Mouse (Mus musculus) heart, adult 2 months (tissue): ENCODE measurements around the gene Gm17455.

Experiments
- CTCF ChIP-seq: fragments of 200-600 bp; IDR thresholded peaks from 2 replicates; pipeline ENCODE4 v1.8.1; 2022; ENCODE audit warnings: antibody characterized with exemption, mild to moderate bottlenecking, moderate library complexity
- POLR2A ChIP-seq: fragments of 200-500 bp; IDR thresholded peaks from 2 replicates; pipeline ENCODE4 v1.6.1; 2011; ENCODE audit warnings: mild to moderate bottlenecking, low read depth, low read length, control low read depth; ENCODE audit not compliant: insufficient read depth

DNA sequence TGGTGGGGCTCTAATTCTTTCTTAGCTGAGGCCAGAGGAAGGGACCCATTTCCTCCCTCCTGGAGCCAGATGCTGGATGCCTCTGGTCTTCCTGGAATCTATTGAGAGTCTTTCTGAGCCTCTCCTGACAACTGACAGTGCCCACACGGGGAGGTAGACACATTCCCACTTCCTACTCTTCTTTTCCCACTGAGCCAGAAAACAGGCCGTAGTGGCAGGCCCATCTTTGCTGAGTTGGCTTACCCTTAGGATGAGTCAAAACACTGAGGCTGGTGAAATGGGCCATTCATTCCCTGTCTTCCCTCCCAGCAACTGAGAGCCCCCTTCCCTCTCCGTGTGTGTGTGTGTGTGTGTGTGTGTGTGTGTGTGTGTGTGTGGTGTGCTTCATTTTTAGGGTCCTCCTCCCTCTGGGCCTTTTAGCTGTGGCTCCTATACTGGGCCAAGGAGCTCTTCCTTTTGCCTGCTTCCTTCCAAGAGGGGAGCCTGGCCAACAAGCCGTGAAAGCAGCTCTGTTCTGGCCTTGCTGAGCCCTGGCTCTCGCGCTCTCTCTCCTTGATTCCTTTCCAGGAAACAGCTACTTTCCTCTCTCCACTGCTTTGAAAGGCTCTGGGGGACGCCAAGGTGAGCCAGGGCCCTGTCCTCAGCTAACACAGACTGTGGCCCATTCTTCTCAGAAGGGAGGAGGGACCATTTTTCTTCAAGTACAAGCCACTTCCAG is 6.1 kb downstream of the Gm17455 start:
- TF ChIP-seq CTCF (no peak), POLR2A (no peak)
